ENCODE assay signal across 1 mouse cellular context in the genomic region with DNA sequence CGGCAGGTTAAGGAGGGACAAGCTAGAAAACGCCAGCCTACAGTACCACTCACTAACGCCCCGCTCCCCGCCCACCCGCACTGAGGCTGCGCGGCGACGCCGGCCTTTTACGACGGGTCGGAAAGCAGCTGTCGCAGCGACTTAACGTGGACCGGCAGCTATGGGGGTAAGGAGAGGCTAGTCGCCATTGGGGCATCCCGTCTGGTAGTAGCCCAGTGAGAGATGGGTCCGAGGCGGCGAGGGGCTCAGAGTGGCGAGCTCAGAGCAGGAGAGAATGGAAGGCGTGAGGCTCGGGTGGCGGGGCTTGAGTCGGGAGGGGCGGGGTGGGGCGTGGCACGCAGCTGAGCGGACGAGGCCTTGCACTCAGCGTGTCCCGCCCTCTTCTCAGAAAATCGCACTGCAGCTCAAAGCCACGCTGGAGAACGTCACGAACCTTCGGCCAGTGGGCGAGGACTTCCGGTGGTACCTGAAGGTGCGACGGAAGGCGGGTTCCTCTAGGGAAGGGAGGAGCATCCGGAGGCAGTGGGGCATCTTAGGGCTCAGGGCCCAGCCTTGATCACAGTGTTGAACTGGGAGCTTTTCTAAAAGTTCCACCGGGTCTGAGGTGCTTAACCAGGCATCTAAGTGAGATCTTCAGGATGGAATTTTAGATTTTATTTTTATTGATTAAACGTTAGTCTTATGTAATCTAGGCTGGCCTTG.
TF ChIP-seq lines count a peak whose summit lies in the region.

Gene 0610037L13Rik, plus strand, starts transcription at position 83 of the 702 bp plus-strand sequence.

TF ChIP-seq in CH12.LX, 34 proteins besides CTCF, POLR2A, EP300 and RAD21 (continued from another document):
- TF ChIP-seq HCFC1 (IDR thresholded peaks at IDR 0.05; ENCODE audit: low read depth, low read length) (peak; percentile 77), KAT2A (IDR thresholded peaks at IDR 0.05; ENCODE audit: insufficient replicate concordance, low read length) (peak; percentile 63; the same call in 1 of the 2 replicates), CHD1 (IDR thresholded peaks at IDR 0.05; ENCODE audit: low read depth, low read length) (no peak), NELFE (IDR thresholded peaks at IDR 0.05; ENCODE audit: low read depth, low read length) (peak; percentile 86), NRF1 (IDR thresholded peaks at IDR 0.05; ENCODE audit: low read depth, low read length) (peak; percentile 86), ZMIZ1 (IDR thresholded peaks at IDR 0.05; ENCODE audit: low read depth, low read length) (peak; percentile 59; the same call in 1 of the 2 replicates), POLR2AphosphoS2 (IDR thresholded peaks at IDR 0.05; ENCODE audit: low read depth, low read length) (peak; percentile 76), SIN3A (IDR thresholded peaks at IDR 0.05; ENCODE audit: low read length) (peak; percentile 93), MAZ (IDR thresholded peaks at IDR 0.05; ENCODE audit: low read depth, low read length) (peak; percentile 72; the same call in 1 of the 2 replicates)
